Mouse (Mus musculus): ENCODE results near the gene Capn11. TPM values are rescaled to one million over a fixed set of nuclear protein-coding genes. Genes with fewer than 3 reads are reported as not detected.
A peak's percentile ranks its signal among the peaks of the same experiment; 100 is the strongest.

Capn11 gene
- total and polyA plus RNA-seq, 2 experiments from 2014 or later, result 0.19 to 1.2 TPM

DNA sequence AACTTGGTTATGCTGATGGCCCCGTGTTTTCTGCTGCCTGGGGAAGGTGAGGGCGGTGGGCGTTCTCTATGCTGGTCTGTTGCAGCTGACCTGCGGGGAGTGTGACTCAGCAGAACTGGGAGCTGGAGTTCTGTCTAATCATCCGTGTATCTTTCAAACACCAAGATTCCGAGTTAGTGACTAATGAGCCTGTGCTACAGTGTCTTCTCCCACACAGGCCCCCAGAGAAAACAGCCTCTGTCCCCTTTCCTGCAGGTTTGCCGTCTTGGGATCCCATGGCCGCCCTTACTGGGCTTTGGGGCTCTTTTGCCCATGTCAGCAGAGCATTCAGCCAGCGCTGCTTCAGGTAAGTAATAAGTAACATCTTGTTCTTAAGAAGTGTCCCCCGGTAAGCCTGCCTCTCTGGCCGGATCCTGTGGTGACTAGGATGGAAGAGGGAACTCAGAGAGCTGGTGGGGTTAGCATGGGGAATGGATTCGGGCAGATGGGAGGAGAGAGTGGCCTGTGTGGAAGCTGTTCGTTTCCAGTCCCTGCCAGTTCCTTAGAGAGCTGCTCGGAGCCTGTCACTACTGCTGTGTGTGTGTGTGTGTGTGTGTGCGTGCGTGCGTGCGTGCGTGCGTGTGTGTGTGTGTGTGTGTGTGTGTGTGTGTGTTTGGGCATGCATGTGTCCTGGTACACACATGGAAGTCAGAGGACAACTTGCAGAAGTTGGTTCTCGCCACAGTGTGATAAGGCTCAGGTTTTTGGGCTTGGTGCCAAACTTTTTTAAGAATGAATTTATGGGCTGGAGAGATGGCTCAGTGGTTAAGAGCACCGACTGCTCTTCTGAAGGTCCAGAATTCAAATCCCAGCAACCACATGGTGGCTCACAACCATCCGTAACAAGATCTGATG lies 36.3 kb upstream of the Capn11 start:
- Histone ChIP-seq H3K4me2 (ENCODE audit: low read depth, low read length, poor library complexity, severe bottlenecking) (no peak overlapping the region), H3K27me3 (ENCODE audit: insufficient read depth, low read length) (no peaks in the 10 kb centered on the region), H3K36me3 (ENCODE audit: insufficient read depth, low read length) (0 out of 2 replicates have a peak, but pooled peaks cover 6% of the 10 kb centered on the region), H3K4me3 (ENCODE audit: low read depth, low read length) (no peak overlapping the region), H3K9me3 (ENCODE audit: low read length) (no peaks in the 10 kb centered on the region), H3K4me1 (ENCODE audit: insufficient read depth, low read length) (no peaks in the 10 kb centered on the region), H3K27ac (ENCODE audit: low read depth, low read length) (no peak overlapping the region), H3K9ac (replicated peaks; ENCODE audit: low read length, poor library complexity, severe bottlenecking) (no peak overlapping the region)
- TF ChIP-seq CTCF (IDR thresholded peaks at IDR 0.05), result no peak
- DNase-seq (ENCODE audit: low spot score) (no peak), ATAC-seq (ENCODE audit: low FRiP score) (no peak)
- 85% methylated on average over 23 of the region's 23 CpGs for WGBS

GRCm38 (mm10) chr17:45693812-45694565 lies 34.9 kb upstream of the Capn11 start:
- no peaks in the 10 kb centered on the region for H3K9me3 ChIP-seq (ENCODE audit: low read length)
- DNase-seq (ENCODE audit: low spot score), result no peak
- no peak overlapping the region for H3K9ac ChIP-seq (replicated peaks; ENCODE audit: low read length, poor library complexity, severe bottlenecking)
- H3K36me3 ChIP-seq (ENCODE audit: insufficient read depth, low read length), result 0 out of 2 replicates have a peak, but pooled peaks cover 6% of the 10 kb centered on the region
- H3K4me1 ChIP-seq (ENCODE audit: insufficient read depth, low read length), result no peaks in the 10 kb centered on the region
- no peak overlapping the region for H3K4me3 ChIP-seq (ENCODE audit: low read depth, low read length)
- no peak for ATAC-seq (ENCODE audit: low FRiP score)
- no peak overlapping the region for H3K4me2 ChIP-seq (ENCODE audit: low read depth, low read length, poor library complexity, severe bottlenecking)
- no peak for TF ChIP-seq CTCF (IDR thresholded peaks at IDR 0.05)
- 76% methylated on average over 18 of the region's 18 CpGs for WGBS
- H3K27ac ChIP-seq (ENCODE audit: low read depth, low read length), result no peak overlapping the region
- no peaks in the 10 kb centered on the region for H3K27me3 ChIP-seq (ENCODE audit: insufficient read depth, low read length)

- no peaks in the 10 kb centered on the region for H3K27me3 ChIP-seq (ENCODE audit: insufficient read depth, low read length)
- no peak for ATAC-seq (ENCODE audit: low FRiP score)
- no peaks in the 10 kb centered on the region for H3K36me3 ChIP-seq (ENCODE audit: insufficient read depth, low read length)
- peaks cover 7% of the 10 kb centered on the region for H3K4me1 ChIP-seq (ENCODE audit: insufficient read depth, low read length)
- no peak overlapping the region for H3K4me3 ChIP-seq (ENCODE audit: low read depth, low read length)
- WGBS, result 90% methylated on average over 5 of the region's 5 CpGs
- H3K9ac ChIP-seq (replicated peaks; ENCODE audit: low read length, poor library complexity, severe bottlenecking), result no peak overlapping the region
- no peak overlapping the region for H3K27ac ChIP-seq (ENCODE audit: low read depth, low read length)
- no peak for DNase-seq (ENCODE audit: low spot score)
- TF ChIP-seq CTCF (IDR thresholded peaks at IDR 0.05), result no peak
- H3K4me2 ChIP-seq (ENCODE audit: low read depth, low read length, poor library complexity, severe bottlenecking), result no peak overlapping the region
- no peaks in the 10 kb centered on the region for H3K9me3 ChIP-seq (ENCODE audit: low read length)
Observed at GRCm38 (mm10) chr17:45692159-45692558, 33.0 kb upstream of the Capn11 start.

DNA sequence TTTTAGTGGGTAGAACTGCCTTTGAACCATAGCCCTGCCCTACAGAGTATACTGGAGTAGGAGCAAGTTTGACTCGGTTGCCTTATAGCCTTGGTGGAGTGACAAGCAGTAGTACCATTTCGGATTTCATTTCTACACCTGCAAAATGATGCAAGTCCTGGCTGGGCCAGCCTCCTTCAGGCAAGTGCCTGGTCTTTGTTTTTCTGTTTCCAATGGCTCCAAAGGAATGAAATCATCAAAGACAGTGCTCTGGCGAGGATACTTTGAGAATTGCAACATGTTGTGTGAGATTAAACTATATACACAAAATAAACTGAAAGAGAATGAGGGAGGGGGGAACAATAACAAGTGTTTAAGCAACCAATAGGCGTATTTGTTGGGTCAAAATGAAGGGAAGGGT lies 30.9 kb upstream of the Capn11 start:
- Histone ChIP-seq H3K4me2 (ENCODE audit: low read depth, low read length, poor library complexity, severe bottlenecking) (no peak overlapping the region), H3K9ac (replicated peaks; ENCODE audit: low read length, poor library complexity, severe bottlenecking) (no peak overlapping the region), H3K27me3 (ENCODE audit: insufficient read depth, low read length) (no peaks in the 10 kb centered on the region), H3K36me3 (ENCODE audit: insufficient read depth, low read length) (no peaks in the 10 kb centered on the region), H3K9me3 (ENCODE audit: low read length) (no peaks in the 10 kb centered on the region), H3K4me3 (ENCODE audit: low read depth, low read length) (no peak overlapping the region), H3K27ac (ENCODE audit: low read depth, low read length) (no peak overlapping the region), H3K4me1 (ENCODE audit: insufficient read depth, low read length) (peaks cover 11% of the 10 kb centered on the region)
- no peak for TF ChIP-seq CTCF (IDR thresholded peaks at IDR 0.05)
- ATAC-seq (ENCODE audit: low FRiP score) (no peak), DNase-seq (ENCODE audit: low spot score) (no peak)
- WGBS, result 94% methylated on average over 4 of the region's 4 CpGs

DNA sequence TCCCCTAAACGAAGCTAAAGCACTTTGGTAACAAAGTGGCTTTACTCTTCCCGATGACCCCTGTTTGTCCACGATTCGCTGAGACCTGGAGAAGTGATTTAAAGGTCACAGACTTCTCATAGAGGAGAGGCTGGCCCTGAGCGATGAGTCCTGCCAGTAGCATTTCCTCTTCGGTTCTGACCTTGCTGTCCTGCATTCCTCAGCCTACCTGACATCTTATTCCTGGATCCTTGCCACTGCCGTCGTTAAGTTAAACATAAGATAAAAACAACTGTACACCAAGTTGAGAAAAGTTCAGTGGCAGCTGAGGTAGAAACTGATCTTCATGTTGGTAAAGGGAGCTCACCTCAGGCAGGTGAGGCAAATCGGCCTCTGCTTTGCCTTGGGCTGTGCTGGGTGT lies 30.0 kb upstream of the Capn11 start:
- peaks cover 11% of the 10 kb centered on the region for H3K4me1 ChIP-seq (ENCODE audit: insufficient read depth, low read length)
- no peak overlapping the region for H3K27ac ChIP-seq (ENCODE audit: low read depth, low read length)
- H3K4me2 ChIP-seq (ENCODE audit: low read depth, low read length, poor library complexity, severe bottlenecking), result no peak overlapping the region
- H3K9ac ChIP-seq (replicated peaks; ENCODE audit: low read length, poor library complexity, severe bottlenecking), result no peak overlapping the region
- ATAC-seq (ENCODE audit: low FRiP score) (no peak), DNase-seq (ENCODE audit: low spot score) (no peak)
- H3K36me3 ChIP-seq (ENCODE audit: insufficient read depth, low read length), result no peaks in the 10 kb centered on the region
- H3K4me3 ChIP-seq (ENCODE audit: low read depth, low read length), result no peak overlapping the region
- H3K9me3 ChIP-seq (ENCODE audit: low read length), result no peaks in the 10 kb centered on the region
- no peaks in the 10 kb centered on the region for H3K27me3 ChIP-seq (ENCODE audit: insufficient read depth, low read length)
- no peak for TF ChIP-seq CTCF (IDR thresholded peaks at IDR 0.05)
- 92% methylated on average over 9 of the region's 9 CpGs for WGBS

DNA sequence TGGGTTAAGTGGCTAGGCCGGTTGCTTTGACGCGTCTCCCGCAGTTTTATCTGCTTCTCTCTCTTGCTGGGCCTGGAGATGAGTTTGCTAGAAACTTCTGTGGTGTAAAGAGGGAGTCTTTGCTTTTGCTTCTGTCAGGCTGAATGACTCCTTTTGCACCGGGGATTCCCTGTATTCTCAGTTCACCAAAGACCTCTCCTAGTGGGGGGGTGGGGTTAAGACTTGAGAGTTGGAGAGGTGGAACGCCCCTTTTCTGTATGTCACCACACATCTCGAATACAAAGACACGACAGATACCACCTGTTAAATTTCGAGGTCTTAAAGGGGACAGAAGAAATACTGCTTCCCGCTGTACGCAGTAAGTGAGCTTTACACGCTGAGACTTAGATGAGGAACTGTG lies 27.6 kb upstream of the Capn11 start, which contains the start of gene Tmem63b:
Gene Tmem63b, minus strand, starts transcription at position 190 of the 400 bp plus-strand sequence.
- peaks cover 15% of the 10 kb centered on the region for H3K4me1 ChIP-seq (ENCODE audit: insufficient read depth, low read length)
- H3K9ac ChIP-seq (replicated peaks; ENCODE audit: low read length, poor library complexity, severe bottlenecking), result peak within 1 kb of the TSS; percentile 89
- H3K27me3 ChIP-seq (ENCODE audit: insufficient read depth, low read length), result no peaks in the 10 kb centered on the region
- DNase-seq (ENCODE audit: low spot score) (peak; percentile 28), ATAC-seq (ENCODE audit: low FRiP score) (no peak)
- peak within 1 kb of the TSS; percentile 89 for H3K27ac ChIP-seq (ENCODE audit: low read depth, low read length)
- H3K4me2 ChIP-seq (ENCODE audit: low read depth, low read length, poor library complexity, severe bottlenecking), result peak within 1 kb of the TSS; percentile 76
- no peak for TF ChIP-seq CTCF (IDR thresholded peaks at IDR 0.05)
- H3K4me3 ChIP-seq (ENCODE audit: low read depth, low read length), result peak within 1 kb of the TSS; percentile 70
- H3K36me3 ChIP-seq (ENCODE audit: insufficient read depth, low read length), result no peaks in the 10 kb centered on the region
- no peaks in the 10 kb centered on the region for H3K9me3 ChIP-seq (ENCODE audit: low read length)
- 8% methylated on average over 12 of the region's 12 CpGs for WGBS
